Mouse (Mus musculus) CH12.LX (cell line): ENCODE results near the gene Agbl5. TPM values are rescaled to one million over a fixed set of nuclear protein-coding genes. Genes with fewer than 3 reads are reported as not detected.

Experiments
- DNase-seq: peaks from one replicate; pipeline ENCODE4 v3.0.0-alpha.2; 2013; ENCODE audit errors: extremely low read depth
- H3K27ac ChIP-seq: 2 replicates; pipeline ENCODE4 v1.5.1; 2012; ENCODE audit warnings: low read depth, mild to moderate bottlenecking, control low read depth, moderate library complexity; ENCODE audit not compliant: insufficient read depth
- H3K27me3 ChIP-seq: replicated peaks from 2 replicates; pipeline ENCODE3; 2012; ENCODE audit warnings: inconsistent platforms
- H3K36me3 ChIP-seq, 2 experiments: replicated peaks in 1 of 2; 2 replicates each; pipeline versions ENCODE3 to v1.6.1; 2012; ENCODE audit warnings: inconsistent platforms in 1 of 2, low read length in 1 of 2, mild to moderate bottlenecking in 1 of 2, mixed read lengths in 1 of 2, moderate library complexity in 1 of 2; ENCODE audit not compliant: control insufficient read depth in 1 of 2, insufficient read depth in 1 of 2
- H3K4me1 ChIP-seq, 2 experiments: 2 replicates each; pipeline ENCODE4 v1.6.1; 2012; ENCODE audit warnings: inconsistent platforms in 1 of 2, moderate library complexity in 1 of 2; ENCODE audit not compliant: insufficient read depth in 2 of 2, control insufficient read depth in 1 of 2
- H3K4me2 ChIP-seq: 2 replicates; pipeline ENCODE4 v1.6.1; 2012; ENCODE audit warnings: low read depth, mild to moderate bottlenecking, control low read depth; ENCODE audit not compliant: poor library complexity, insufficient read depth, severe bottlenecking
- H3K4me3 ChIP-seq, 3 experiments: fragments of 150-350 bp in 1 of 3; sonication (generic) in 1 of 3; replicated peaks in 1 of 3; 2 replicates each; pipeline versions ENCODE3 to v1.5.1; 2011 to 2012; ENCODE audit warnings: low read depth in 2 of 3, low read length in 2 of 3, mild to moderate bottlenecking in 2 of 3, moderate library complexity in 2 of 3, control low read depth in 1 of 3, improper control_type of control experiment in 1 of 3, inconsistent platforms in 1 of 3, mixed read lengths in 1 of 3; ENCODE audit not compliant: poor library complexity in 1 of 3
- H3K79me2 ChIP-seq: replicated peaks from 2 replicates; pipeline ENCODE4 v1.6.1; 2012; ENCODE audit warnings: mild to moderate bottlenecking, moderate library complexity; ENCODE audit not compliant: control insufficient read depth, poor library complexity, insufficient read depth, severe bottlenecking; ENCODE audit errors: extremely low read depth
- H3K9ac ChIP-seq: 2 replicates; pipeline ENCODE4 v1.6.1; 2012; ENCODE audit warnings: low read depth, mild to moderate bottlenecking, control low read depth, moderate library complexity; ENCODE audit not compliant: insufficient read depth
- H3K9me3 ChIP-seq: replicated peaks from 2 replicates; pipeline ENCODE3; 2012; ENCODE audit warnings: low read length, inconsistent platforms, mixed read lengths
- BHLHE40 ChIP-seq: IDR thresholded peaks from 2 replicates; pipeline ENCODE4 v1.6.1; 2011; ENCODE audit warnings: mild to moderate bottlenecking, low read depth, low read length, improper control_type of control experiment
- E2F4 ChIP-seq: IDR thresholded peaks from 2 replicates; pipeline ENCODE4 v1.6.1; 2011; ENCODE audit warnings: low read depth, low read length, improper control_type of control experiment; ENCODE audit not compliant: insufficient replicate concordance
- EP300 ChIP-seq: IDR thresholded peaks from 2 replicates; pipeline ENCODE4 v1.6.1; 2011; ENCODE audit warnings: low read length, improper control_type of control experiment
- KAT2A ChIP-seq: IDR thresholded peaks from 2 replicates; pipeline ENCODE4 v1.6.1; 2012; ENCODE audit warnings: low read length, improper control_type of control experiment, inconsistent platforms; ENCODE audit not compliant: insufficient replicate concordance
- MEF2A ChIP-seq: IDR thresholded peaks from 2 replicates; pipeline ENCODE4 v1.6.1; 2014; ENCODE audit warnings: low read depth, mild to moderate bottlenecking, inconsistent platforms, low read length, improper control_type of control experiment, borderline replicate concordance
- MXI1 ChIP-seq: IDR thresholded peaks from 2 replicates; pipeline ENCODE4 v1.6.1; 2011; ENCODE audit warnings: mild to moderate bottlenecking, low read depth, low read length, improper control_type of control experiment
- MYC ChIP-seq: IDR thresholded peaks from 2 replicates; pipeline ENCODE4 v1.6.1; 2011; ENCODE audit warnings: low read depth, mild to moderate bottlenecking, improper control_type of control experiment, low read length
- NELFE ChIP-seq: IDR thresholded peaks from 2 replicates; pipeline ENCODE4 v1.6.1; 2011; ENCODE audit warnings: low read depth, low read length, improper control_type of control experiment
- PAX5 ChIP-seq: IDR thresholded peaks from 2 replicates; pipeline ENCODE4 v1.6.1; 2012; ENCODE audit warnings: low read length, inconsistent platforms, mixed read lengths
- POLR2A ChIP-seq: IDR thresholded peaks from 2 replicates; pipeline ENCODE4 v1.6.1; 2011; ENCODE audit warnings: low read depth, mild to moderate bottlenecking, improper control_type of control experiment, low read length
- TBP ChIP-seq: conservative IDR thresholded peaks from 2 replicates; pipeline ENCODE4 v1.6.1; 2011; ENCODE audit warnings: low read depth, low read length, improper control_type of control experiment
- TCF12 ChIP-seq: IDR thresholded peaks from 2 replicates; pipeline ENCODE4 v1.6.1; 2014; ENCODE audit warnings: low read depth, mild to moderate bottlenecking, inconsistent platforms, low read length, improper control_type of control experiment
- USF1 ChIP-seq: IDR thresholded peaks from 2 replicates; pipeline ENCODE4 v1.6.1; 2014; ENCODE audit warnings: low read depth, mild to moderate bottlenecking, inconsistent platforms, low read length, improper control_type of control experiment
- USF2 ChIP-seq: conservative IDR thresholded peaks from 2 replicates; pipeline ENCODE4 v1.6.1; 2011; ENCODE audit warnings: low read depth, low read length, improper control_type of control experiment
- ZKSCAN1 ChIP-seq: IDR thresholded peaks from 2 replicates; pipeline ENCODE4 v1.6.1; 2012; ENCODE audit warnings: low read depth, inconsistent platforms, low read length, improper control_type of control experiment, borderline replicate concordance
- ZMIZ1 ChIP-seq: IDR thresholded peaks from 2 replicates; pipeline ENCODE4 v1.6.1; 2012; ENCODE audit warnings: low read depth, mild to moderate bottlenecking, inconsistent platforms, low read length, improper control_type of control experiment
- ZNF384 ChIP-seq: IDR thresholded peaks from 2 replicates; pipeline ENCODE4 v1.6.1; 2012; ENCODE audit warnings: low read depth, low read length, improper control_type of control experiment, inconsistent platforms
- dilution Hi-C: fragments of 300-500 bp; cut with MboI; formaldehyde crosslinking; loops from 2 replicates; pipeline ENCODE4 v1.14.3; 2020; ENCODE audit warnings: low sequenced_read_pairs; ENCODE audit not compliant: extremely low pct_unique_long_range_greater_than_20kb, extremely low pct_ligation_motif_present
- in situ Hi-C: fragments of 300-500 bp; cut with MboI; formaldehyde crosslinking; loops from 3 replicates; pipeline ENCODE4 v1.14.3; 2019; ENCODE audit warnings: low sequenced_read_pairs, low pct_ligation_motif_present, low pct_unique_long_range_greater_than_20kb, mixed read lengths
- polyA plus RNA-seq: library from polyadenylated mRNA; unstranded; fragments of >175 nt; gene quantifications from 2 replicates; pipeline ENCODE4 v1.2.1, GENCODE M21; 2012; ENCODE audit warnings: low read depth; ENCODE audit not compliant: insufficient read length
- total RNA-seq, 2 experiments: library from RNA; depleted of rRNA; stranded (reverse); fragments of 300-350 nt in 1 of 2; fragments of >200 nt in 1 of 2; gene quantifications; 2 replicates each; pipeline ENCODE4 v1.2.3; 2012 to 2014

Agbl5 gene
- total and polyA plus RNA-seq, 3 experiments = 4.1 to 11.6 (median 9.3) TPM

DNA sequence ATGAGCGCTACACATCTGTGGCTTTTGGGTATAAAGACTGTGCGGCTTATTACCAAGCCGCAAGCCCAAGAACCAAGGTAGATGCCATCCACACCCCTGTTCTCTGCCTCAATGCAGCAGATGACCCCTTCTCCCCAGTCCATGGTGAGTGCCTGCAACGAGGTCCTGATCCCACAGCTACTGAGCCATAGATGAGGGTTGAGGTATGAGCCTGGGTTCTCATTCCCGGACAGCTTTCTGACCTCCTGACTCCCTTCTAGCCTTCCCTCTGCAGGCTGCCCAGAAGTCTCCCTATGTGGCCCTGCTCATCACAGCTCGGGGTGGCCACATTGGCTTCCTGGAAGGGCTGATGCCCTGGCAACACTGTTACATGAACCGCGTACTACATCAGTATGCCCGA, 66.1 kb downstream of the Agbl5 start:
- in situ Hi-C loops = no loop called here
- H3K36me3 ChIP-seq = peaks cover 53 to 66% of the 10 kb centered on the region in 2 experiments
- TF ChIP-seq MEF2A = no peak
- TF ChIP-seq POLR2A = peak; percentile 28; the same call in 1 of the 2 replicates
- TF ChIP-seq, all 38 proteins: peak for 1

DNA sequence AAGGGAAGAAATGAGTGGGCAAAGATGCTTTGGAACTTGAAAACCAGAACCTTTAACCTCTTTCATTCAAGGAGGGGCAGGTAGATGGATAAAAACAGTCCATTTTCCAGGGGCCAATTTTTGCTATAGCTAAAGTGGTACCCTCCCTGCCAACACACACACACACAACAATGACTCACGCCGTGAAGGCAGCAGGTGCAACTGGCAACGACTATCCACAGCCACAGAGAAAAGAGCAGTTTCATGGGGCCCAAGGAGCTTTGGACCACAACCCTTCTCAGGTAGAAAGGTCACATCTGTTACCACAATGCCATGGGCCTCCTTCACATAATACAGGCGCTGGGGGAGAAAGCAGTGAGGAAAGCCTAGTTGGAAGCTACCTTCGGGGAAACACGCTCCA, 67.3 kb downstream of the Agbl5 start:
- no peak for DNase-seq
- peaks cover 18% of the 10 kb centered on the region for H3K79me2 ChIP-seq
- dilution Hi-C loops (no loop called here), in situ Hi-C loops (no loop called here)
- no peak overlapping the region for H3K4me3 ChIP-seq
- H3K27ac ChIP-seq = no peak overlapping the region
- H3K9ac ChIP-seq = no peak overlapping the region
- peaks cover 53 to 66% of the 10 kb centered on the region in 2 experiments for H3K36me3 ChIP-seq
- no peak overlapping the region for H3K4me2 ChIP-seq
- TF ChIP-seq USF2 (no peak), PAX5 (no peak), USF1 (no peak), MEF2A (no peak), ZKSCAN1 (no peak), ZNF384 (no peak), MXI1 (no peak), E2F4 (no peak), TCF12 (no peak), KAT2A (no peak), ZMIZ1 (no peak), TBP (no peak), MYC (no peak), EP300 (no peak), NELFE (no peak), BHLHE40 (no peak)
- peaks cover 5% of the 10 kb centered on the region for H3K9me3 ChIP-seq
- H3K27me3 ChIP-seq = no peaks in the 10 kb centered on the region
- peaks cover 10 to 33% of the 10 kb centered on the region in 2 experiments for H3K4me1 ChIP-seq

More for the DNA sequence above, 66.1 kb downstream of the Agbl5 start:
- dilution Hi-C loops = no loop called here
- no peak overlapping the region for H3K27ac ChIP-seq
- peaks cover 10 to 34% of the 10 kb centered on the region in 2 experiments for H3K4me1 ChIP-seq
- no peak overlapping the region for H3K4me3 ChIP-seq
- DNase-seq = no peak
- H3K4me2 ChIP-seq = no peak overlapping the region
- peaks cover 16% of the 10 kb centered on the region for H3K79me2 ChIP-seq
- peaks cover under 1% of the 10 kb centered on the region for H3K27me3 ChIP-seq
- H3K9ac ChIP-seq = no peak overlapping the region
- peaks cover 5% of the 10 kb centered on the region for H3K9me3 ChIP-seq

Other genes starting within 250 kb of the Agbl5 start
- 8.9 and 10.5 TPM in 2 replicates for gene Slc35f6, start 240.8 kb upstream of the Agbl5 start, total RNA-seq (2012; rRNA removed)
- 8.0 and 9.5 TPM in 2 replicates for gene Slc35f6, start 240.8 kb upstream of the Agbl5 start, total RNA-seq (2014; rRNA removed)
- gene Slc35f6, start 240.8 kb upstream of the Agbl5 start, polyA plus RNA-seq = 9.0 and 9.4 TPM in 2 replicates
- gene Cenpa, start 221.9 kb upstream of the Agbl5 start, total RNA-seq (2012; rRNA removed) = 89.4 and 99.1 TPM in 2 replicates
- gene Cenpa, start 221.9 kb upstream of the Agbl5 start, total RNA-seq (2014; rRNA removed) = 125 and 138 TPM in 2 replicates
- gene Cenpa, start 221.9 kb upstream of the Agbl5 start, polyA plus RNA-seq = 143 and 163 TPM in 2 replicates
- 0.21 TPM in 1 of 2 replicates, not detected in the other for gene Dpysl5, start 177.1 kb upstream of the Agbl5 start, total RNA-seq (2012; rRNA removed)
- gene Dpysl5, start 177.1 kb upstream of the Agbl5 start, total RNA-seq (2014; rRNA removed) = not detected in 2 replicates
- not detected in 2 replicates for gene Dpysl5, start 177.1 kb upstream of the Agbl5 start, polyA plus RNA-seq
- 1.3 and 1.6 TPM in 2 replicates for gene Mapre3, start 74.1 kb upstream of the Agbl5 start, total RNA-seq (2012; rRNA removed)
- 0.28 and 0.30 TPM in 2 replicates for gene Mapre3, start 74.1 kb upstream of the Agbl5 start, total RNA-seq (2014; rRNA removed)
- 1.5 and 2.3 TPM in 2 replicates for gene Mapre3, start 74.1 kb upstream of the Agbl5 start, polyA plus RNA-seq
- 31.9 and 36.7 TPM in 2 replicates for gene Tmem214, start 20.7 kb upstream of the Agbl5 start, total RNA-seq (2012; rRNA removed)
- 25.2 and 28.3 TPM in 2 replicates for gene Tmem214, start 20.7 kb upstream of the Agbl5 start, total RNA-seq (2014; rRNA removed)
- 28.0 and 35.3 TPM in 2 replicates for gene Tmem214, start 20.7 kb upstream of the Agbl5 start, polyA plus RNA-seq
- gene Ost4, start 19.1 kb downstream of the Agbl5 start, total RNA-seq (2012; rRNA removed) = 181 and 244 TPM in 2 replicates
- gene Ost4, start 19.1 kb downstream of the Agbl5 start, total RNA-seq (2014; rRNA removed) = 221 and 263 TPM in 2 replicates
- gene Ost4, start 19.1 kb downstream of the Agbl5 start, polyA plus RNA-seq = 312 and 330 TPM in 2 replicates
- gene Emilin1, start 24.7 kb downstream of the Agbl5 start, total RNA-seq (2012; rRNA removed) = 0.34 TPM in 2 replicates
- 0.05 and 0.11 TPM in 2 replicates for gene Emilin1, start 24.7 kb downstream of the Agbl5 start, total RNA-seq (2014; rRNA removed)
- 0.33 and 0.63 TPM in 2 replicates for gene Emilin1, start 24.7 kb downstream of the Agbl5 start, polyA plus RNA-seq
- 3.7 and 5.7 TPM in 2 replicates for gene Khk, start 32.7 kb downstream of the Agbl5 start, total RNA-seq (2012; rRNA removed)
- 1.9 and 2.5 TPM in 2 replicates for gene Khk, start 32.7 kb downstream of the Agbl5 start, total RNA-seq (2014; rRNA removed)
- 2.9 and 3.7 TPM in 2 replicates for gene Khk, start 32.7 kb downstream of the Agbl5 start, polyA plus RNA-seq
- not detected in 2 replicates for gene Cgref1, start 56.9 kb downstream of the Agbl5 start, total RNA-seq (2012; rRNA removed)
- gene Cgref1, start 56.9 kb downstream of the Agbl5 start, total RNA-seq (2014; rRNA removed) = not detected in 2 replicates
- gene Cgref1, start 56.9 kb downstream of the Agbl5 start, polyA plus RNA-seq = not detected in 2 replicates
- gene Preb, start 71.7 kb downstream of the Agbl5 start, total RNA-seq (2012; rRNA removed) = 96.5 and 99.8 TPM in 2 replicates
- 70.9 and 87.3 TPM in 2 replicates for gene Preb, start 71.7 kb downstream of the Agbl5 start, total RNA-seq (2014; rRNA removed)
- 143 and 145 TPM in 2 replicates for gene Preb, start 71.7 kb downstream of the Agbl5 start, polyA plus RNA-seq
- gene Tcf23, start 80.0 kb downstream of the Agbl5 start, total RNA-seq (2012; rRNA removed) = not detected in 2 replicates
- not detected in 2 replicates for gene Tcf23, start 80.0 kb downstream of the Agbl5 start, total RNA-seq (2014; rRNA removed)
- gene Tcf23, start 80.0 kb downstream of the Agbl5 start, polyA plus RNA-seq = not detected in 2 replicates
- gene Atraid, start 159.6 kb downstream of the Agbl5 start, total RNA-seq (2012; rRNA removed) = 48.8 and 58.0 TPM in 2 replicates
- 88.7 TPM in 2 replicates for gene Atraid, start 159.6 kb downstream of the Agbl5 start, total RNA-seq (2014; rRNA removed)
- 52.7 and 60.1 TPM in 2 replicates for gene Atraid, start 159.6 kb downstream of the Agbl5 start, polyA plus RNA-seq
- 10.9 and 15.4 TPM in 2 replicates for gene Slc5a6, start 160.2 kb downstream of the Agbl5 start, total RNA-seq (2012; rRNA removed)
- gene Slc5a6, start 160.2 kb downstream of the Agbl5 start, total RNA-seq (2014; rRNA removed) = 8.9 and 9.0 TPM in 2 replicates
- gene Slc5a6, start 160.2 kb downstream of the Agbl5 start, polyA plus RNA-seq = 17.1 and 18.6 TPM in 2 replicates
- 106 and 135 TPM in 2 replicates for gene Cad, start 166.1 kb downstream of the Agbl5 start, total RNA-seq (2012; rRNA removed)
- 43.1 and 44.3 TPM in 2 replicates for gene Cad, start 166.1 kb downstream of the Agbl5 start, total RNA-seq (2014; rRNA removed)
- 108 and 123 TPM in 2 replicates for gene Cad, start 166.1 kb downstream of the Agbl5 start, polyA plus RNA-seq
- gene Dnajc5g, start 217.6 kb downstream of the Agbl5 start, total RNA-seq (2012; rRNA removed) = not detected in 2 replicates
- gene Dnajc5g, start 217.6 kb downstream of the Agbl5 start, total RNA-seq (2014; rRNA removed) = not detected in 2 replicates
- gene Dnajc5g, start 217.6 kb downstream of the Agbl5 start, polyA plus RNA-seq = not detected in 2 replicates
- gene Slc30a3, start 219.5 kb downstream of the Agbl5 start, total RNA-seq (2012; rRNA removed) = not detected in 2 replicates
- not detected in 2 replicates for gene Slc30a3, start 219.5 kb downstream of the Agbl5 start, total RNA-seq (2014; rRNA removed)
- not detected in 2 replicates for gene Slc30a3, start 219.5 kb downstream of the Agbl5 start, polyA plus RNA-seq
- gene Trim54, start 228.0 kb downstream of the Agbl5 start, total RNA-seq (2012; rRNA removed) = not detected in 2 replicates
- not detected in 2 replicates for gene Trim54, start 228.0 kb downstream of the Agbl5 start, total RNA-seq (2014; rRNA removed)
- gene Trim54, start 228.0 kb downstream of the Agbl5 start, polyA plus RNA-seq = not detected in 2 replicates